Mouse (Mus musculus) brown adipose tissue, adult 24 weeks (tissue): ENCODE data around the gene Mob3c. TPM values are rescaled to one million over a fixed set of nuclear protein-coding genes. Genes with fewer than 3 reads are reported as not detected.

ENCODE experiments used
- H3K27ac ChIP-seq: fragments of 200-500 bp; replicated peaks from 2 replicates; pipeline ENCODE4 v1.5.1; 2012; ENCODE audit warnings: low read depth, mild to moderate bottlenecking, low read length
- H3K4me1 ChIP-seq: fragments of 200-500 bp; 2 replicates; pipeline ENCODE4 v1.6.1; 2012; ENCODE audit warnings: low read length, mixed read lengths; ENCODE audit not compliant: control insufficient read depth, insufficient read depth, insufficient read length
- H3K4me3 ChIP-seq: fragments of 200-500 bp; 2 replicates; pipeline ENCODE4 v1.5.1; 2012; ENCODE audit warnings: low read depth, mild to moderate bottlenecking, low read length, moderate library complexity; ENCODE audit not compliant: insufficient read depth
- polyA plus RNA-seq: library from polyadenylated mRNA; stranded (reverse); fragments of >200 nt; gene quantifications from 2 replicates; pipeline ENCODE4 v1.2.4, GENCODE M21; 2012; ENCODE audit not compliant: missing spikeins, insufficient read depth, insufficient read length

Gene Mob3c
- polyA plus RNA-seq, 1 experiment, result 3.8 TPM

DNA sequence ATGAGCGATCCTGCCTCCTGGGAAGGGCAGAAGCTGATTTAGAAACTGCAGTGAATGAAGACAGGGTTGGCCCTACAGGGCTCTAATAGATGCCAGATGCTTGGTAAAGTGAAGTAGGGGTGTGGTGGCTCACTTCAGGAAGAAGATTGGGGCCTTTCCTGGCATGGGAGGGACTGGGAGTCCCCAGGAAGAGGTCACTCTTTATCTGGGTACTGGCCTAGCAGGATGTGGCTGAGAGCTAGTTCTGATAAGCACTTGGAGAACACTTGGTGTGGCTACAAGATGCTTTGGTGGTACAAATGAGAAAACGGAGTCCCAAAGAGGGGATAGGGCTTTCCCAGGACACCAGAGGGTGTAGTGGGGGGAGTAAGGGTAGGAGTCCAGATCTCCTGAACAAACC, 3.7 kb upstream of the Mob3c start:
- H3K4me3 ChIP-seq, result no peak overlapping the region
- peak overlapping the region; percentile 35; the same call in 1 of the 2 replicates for H3K27ac ChIP-seq
- peaks cover 8% of the 10 kb centered on the region for H3K4me1 ChIP-seq

- Histone ChIP-seq H3K4me3 (no peak overlapping the region), H3K4me1 (peaks cover 14% of the 10 kb centered on the region), H3K27ac (no peak overlapping the region)
These were observed 2.6 kb upstream of the Mob3c start for GRCm38 (mm10) chr4:115825271-115825670.

DNA sequence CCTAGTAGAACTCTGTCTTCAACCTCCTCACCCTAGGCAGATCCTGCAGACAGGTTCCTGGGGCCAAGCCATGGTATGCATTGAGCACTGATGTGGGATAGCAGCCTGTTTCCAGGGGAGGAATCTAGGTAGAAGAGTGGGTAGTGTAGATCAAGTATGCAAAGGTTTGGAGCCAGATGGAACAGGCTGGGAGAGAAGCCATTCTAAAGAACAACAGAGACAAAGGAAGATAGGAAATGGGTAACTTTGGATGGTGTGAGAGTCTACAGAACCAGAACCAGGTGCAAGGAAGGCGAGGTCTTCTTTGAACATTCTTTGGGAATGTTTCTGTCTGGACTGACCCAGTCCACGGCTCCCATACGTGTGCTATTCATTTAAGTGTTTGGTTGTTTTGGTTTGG, 826 bp upstream of the Mob3c start:
- Histone ChIP-seq H3K27ac (no peak overlapping the region), H3K4me3 (no peak overlapping the region), H3K4me1 (peaks cover 8% of the 10 kb centered on the region; the same call in 1 of the 2 replicates)

- Histone ChIP-seq H3K27ac (peak overlapping the region; percentile 75), H3K4me1 (peaks cover 10% of the 10 kb centered on the region; the same call in 1 of the 2 replicates), H3K4me3 (peak overlapping the region; percentile 88)
These were observed 381 bp upstream of the Mob3c start for GRCm38 (mm10) chr4:115827535-115827887.

- Histone ChIP-seq H3K4me1 (peaks cover 10% of the 10 kb centered on the region; the same call in 1 of the 2 replicates), H3K27ac (peak overlapping the region; percentile 44), H3K4me3 (peak overlapping the region; percentile 88)
These were observed 645 bp downstream of the Mob3c start for GRCm38 (mm10) chr4:115828572-115828902.

GRCm38 (mm10) chr4:115830491-115830890, 2.6 kb downstream of the Mob3c start:
- H3K4me3 ChIP-seq, result no peak overlapping the region
- peak overlapping the region; percentile 42 for H3K27ac ChIP-seq
- H3K4me1 ChIP-seq, result peaks cover 10% of the 10 kb centered on the region; the same call in 1 of the 2 replicates

DNA sequence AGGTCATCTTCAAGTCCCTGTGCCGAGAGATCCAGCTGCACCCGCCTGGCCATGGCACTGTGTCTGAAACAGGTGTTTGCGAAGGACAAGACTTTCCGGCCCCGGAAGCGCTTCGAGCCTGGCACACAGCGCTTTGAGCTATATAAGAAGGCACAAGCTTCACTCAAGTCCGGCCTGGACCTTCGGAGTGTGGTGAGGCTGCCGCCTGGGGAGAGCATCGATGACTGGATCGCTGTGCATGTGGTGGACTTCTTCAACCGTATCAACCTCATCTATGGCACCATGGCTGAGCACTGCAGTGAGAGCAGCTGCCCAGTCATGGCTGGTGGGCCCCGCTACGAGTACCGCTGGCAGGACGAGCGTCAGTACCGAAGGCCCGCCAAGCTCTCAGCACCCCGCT, 3.3 kb downstream of the Mob3c start:
- peaks cover 10% of the 10 kb centered on the region; the same call in 1 of the 2 replicates for H3K4me1 ChIP-seq
- no peak overlapping the region for H3K4me3 ChIP-seq
- peak overlapping the region; percentile 23; the same call in 1 of the 2 replicates for H3K27ac ChIP-seq

GRCm38 (mm10) chr4:115832040-115832439, 4.1 kb downstream of the Mob3c start:
- Histone ChIP-seq H3K4me1 (peaks cover 10% of the 10 kb centered on the region; the same call in 1 of the 2 replicates), H3K4me3 (no peak overlapping the region), H3K27ac (no peak overlapping the region)

DNA sequence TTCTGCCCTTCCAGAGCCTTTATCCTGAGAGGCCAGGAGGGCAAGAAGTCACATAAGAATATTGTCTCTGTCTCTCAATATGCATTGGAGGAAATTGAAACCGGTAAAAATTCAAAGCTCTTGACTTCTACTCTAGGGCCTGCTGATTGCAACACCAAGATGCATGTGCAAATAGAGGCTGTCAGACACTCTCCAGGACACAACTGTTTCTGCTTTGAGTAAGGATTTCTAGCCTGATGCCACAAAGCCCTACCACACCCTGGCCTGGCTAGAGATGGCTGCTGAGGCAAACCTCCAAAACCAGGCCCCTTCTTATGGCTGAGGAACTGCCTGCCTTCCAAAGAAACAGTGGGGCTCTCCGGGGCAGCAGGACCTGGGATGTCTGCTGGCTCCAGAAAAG, 7.7 kb downstream of the Mob3c start:
- H3K27ac ChIP-seq, result no peak overlapping the region
- H3K4me1 ChIP-seq, result peaks cover 5% of the 10 kb centered on the region
- no peak overlapping the region for H3K4me3 ChIP-seq

- no peak overlapping the region for H3K27ac ChIP-seq
- peaks cover 3% of the 10 kb centered on the region for H3K4me1 ChIP-seq
- no peak overlapping the region for H3K4me3 ChIP-seq
These were observed 10.3 kb downstream of the Mob3c start for GRCm38 (mm10) chr4:115838196-115838595.

DNA sequence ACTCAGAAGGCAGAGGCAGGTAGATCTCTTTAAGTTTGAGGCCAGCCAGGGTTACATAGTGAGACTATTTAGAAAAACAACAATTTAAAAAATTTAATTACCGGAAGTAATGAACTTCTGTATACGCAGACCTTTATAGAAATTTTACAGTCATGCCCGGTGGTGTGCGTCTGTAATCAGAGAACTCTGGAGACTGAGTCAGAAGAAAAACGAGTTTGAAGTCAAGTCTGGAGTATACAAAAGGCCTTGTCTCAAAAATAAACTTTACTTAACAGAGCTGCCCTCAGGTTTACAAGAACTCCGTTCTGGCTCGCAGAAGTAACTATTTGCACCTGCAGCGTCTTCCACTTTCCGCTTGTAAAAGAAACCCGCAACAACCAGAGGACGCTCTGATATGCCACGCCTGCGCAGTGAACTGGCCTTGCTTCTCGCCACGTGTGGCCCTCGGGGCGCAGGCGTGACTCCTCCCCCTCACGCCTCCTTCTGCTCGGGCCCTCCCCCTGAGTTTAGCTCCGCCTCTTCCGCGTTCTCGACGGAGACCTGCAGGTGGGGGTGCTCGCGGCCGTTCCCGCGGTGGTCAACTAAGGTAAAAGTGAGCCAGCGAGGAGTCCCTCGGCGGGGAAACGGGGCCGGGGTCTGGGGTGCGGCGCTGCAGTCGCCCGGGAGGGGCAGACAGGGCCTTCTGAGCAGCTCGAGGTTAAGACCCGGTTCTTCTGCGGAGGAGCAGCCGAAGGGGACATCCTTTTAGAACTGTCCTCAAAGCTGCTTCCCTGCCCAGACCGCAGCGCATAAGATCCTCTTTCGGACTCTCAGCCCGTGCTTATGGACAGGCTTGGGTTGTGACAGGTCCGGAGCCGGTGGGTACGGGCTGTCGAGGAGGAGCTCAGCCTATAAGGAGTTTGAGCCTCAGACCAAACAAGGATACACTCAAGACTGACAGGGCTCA, 11.1 kb downstream of the Mob3c start, which contains the start of gene Mknk1:
Gene Mknk1, plus strand, starts transcription at position 503 of the 946 bp plus-strand sequence.
- Histone ChIP-seq H3K4me3 (peak within 1 kb of the TSS; percentile 78), H3K4me1 (peaks cover 3% of the 10 kb centered on the region), H3K27ac (0 out of 2 replicates have a peak within 1 kb of the TSS, but pooled peaks have one; percentile 16)

GRCm38 (mm10) chr4:115839956-115840355, 12.1 kb downstream of the Mob3c start:
- H3K4me3 ChIP-seq, result peak overlapping the region; percentile 78
- 0 out of 2 replicates have a peak overlapping the region, but pooled peaks have one; percentile 7 for H3K27ac ChIP-seq

DNA sequence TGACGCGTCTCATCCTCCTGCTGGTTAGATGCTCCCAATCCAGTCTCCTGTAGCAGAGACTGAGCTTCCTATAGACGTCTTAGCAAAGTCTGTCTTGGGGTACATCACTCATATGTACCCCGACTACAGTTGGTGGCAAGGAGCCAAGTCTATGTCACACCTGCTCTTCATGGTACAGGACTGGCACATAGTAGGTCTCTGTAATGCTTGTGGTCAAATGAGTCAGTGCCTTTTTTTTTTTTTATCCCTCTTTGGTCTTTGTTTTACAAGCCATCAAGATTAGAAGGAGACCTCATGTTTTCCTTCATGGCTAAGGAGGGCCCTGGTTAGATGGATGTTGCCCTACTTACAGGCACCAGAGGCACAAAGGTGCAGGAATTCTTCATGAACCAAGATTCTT, 12.9 kb downstream of the Mob3c start:
- H3K4me1 ChIP-seq, result peaks cover 3% of the 10 kb centered on the region
- H3K27ac ChIP-seq, result no peak overlapping the region
- H3K4me3 ChIP-seq, result no peak overlapping the region

More at GRCm38 (mm10) chr4:115839956-115840355, 12.1 kb downstream of the Mob3c start:
- peaks cover 3% of the 10 kb centered on the region for H3K4me1 ChIP-seq

DNA sequence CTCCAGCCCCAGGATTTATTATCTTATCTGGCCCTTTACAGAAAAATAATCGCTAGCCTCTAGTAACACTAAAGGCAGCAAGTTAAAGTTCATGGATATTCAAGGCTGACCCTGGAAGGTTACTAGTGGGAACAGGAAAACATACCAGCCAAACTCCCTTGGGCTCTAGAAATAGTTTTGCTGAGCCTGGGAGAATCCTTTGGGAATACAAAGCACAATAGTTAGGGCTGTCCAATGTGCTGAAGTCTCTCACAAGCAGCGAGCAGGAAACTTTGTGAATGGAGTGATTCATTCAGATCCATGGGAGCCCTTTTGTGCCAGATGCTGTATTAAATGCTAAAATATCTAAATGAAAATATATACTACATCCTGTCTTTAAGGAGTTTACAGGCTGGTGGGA, 18.8 kb downstream of the Mob3c start:
- Histone ChIP-seq H3K4me1 (peaks cover 29% of the 10 kb centered on the region), H3K4me3 (no peak overlapping the region), H3K27ac (peak overlapping the region; percentile 54; the same call in 1 of the 2 replicates)

DNA sequence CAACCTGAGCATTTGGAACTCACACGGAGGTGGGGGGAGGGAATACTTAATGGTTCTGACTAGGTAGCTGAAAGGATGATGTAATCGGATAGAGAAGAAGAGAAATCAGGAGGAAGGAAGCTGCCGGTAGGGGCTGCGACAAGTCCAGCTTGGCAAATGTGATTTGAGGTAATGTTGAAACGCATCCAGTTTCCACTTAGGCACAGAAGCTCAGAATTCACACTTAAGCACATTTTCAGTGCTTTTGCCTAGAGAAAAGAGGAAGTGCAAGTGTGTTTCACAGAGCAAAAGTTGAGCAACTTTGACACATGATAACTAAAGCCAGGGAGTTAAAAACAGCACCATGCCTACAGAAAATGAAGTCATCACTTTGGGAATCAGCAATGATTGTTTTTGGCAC, 19.5 kb downstream of the Mob3c start:
- H3K4me3 ChIP-seq, result no peak overlapping the region
- H3K27ac ChIP-seq, result peak overlapping the region; percentile 70
- peaks cover 29% of the 10 kb centered on the region for H3K4me1 ChIP-seq
